Mouse (Mus musculus) large intestine, adult 2 months (tissue): ENCODE measurements around the gene Mettl9. TPM values are rescaled to one million over a fixed set of nuclear protein-coding genes. Genes with fewer than 3 reads are reported as not detected.

Source experiments
- DNase-seq: peaks from one replicate; pipeline ENCODE4 v3.0.0-alpha.2; 2012; ENCODE audit warnings: low read depth, low spot score
- WGBS: fragments of 180-500 bp; shearing (Covaris S2); methylation state at CpG from one replicate; pipeline ENCODE4 v1.1.7; 2018; 5-methylcytosine and 5-hydroxymethylcytosine counted together
- polyA plus RNA-seq: library from polyadenylated mRNA; depleted of rRNA; stranded (reverse); fragments of >200 nt; gene quantifications from 2 replicates; pipeline ENCODE4 v1.2.3, GENCODE M21; 2012

Gene Mettl9
- polyA plus RNA-seq, 1 experiment = 20.2 TPM

- DNase-seq = no peak
- 82% methylated on average over 3 of the region's 3 CpGs for WGBS
Measured at GRCm38 (mm10) chr7:121043004-121043403, 8.8 kb downstream of the Mettl9 start.

GRCm38 (mm10) chr7:121043510-121043909 lies 9.3 kb downstream of the Mettl9 start:
- DNase-seq = no peak

GRCm38 (mm10) chr7:121044251-121044650 lies 10.0 kb downstream of the Mettl9 start:
- WGBS = 63% methylated on average over 1 of the region's 1 CpGs
- no peak for DNase-seq

More at GRCm38 (mm10) chr7:121043510-121043909, 9.3 kb downstream of the Mettl9 start:
- WGBS = 48% methylated on average over 1 of the region's 1 CpGs

- 24% methylated on average over 6 of the region's 6 CpGs for WGBS
- no peak for DNase-seq
Measured at GRCm38 (mm10) chr7:121045671-121046453, 11.6 kb downstream of the Mettl9 start.

GRCm38 (mm10) chr7:121047624-121048023 lies 13.4 kb downstream of the Mettl9 start:
- 85% methylated on average over 2 of the region's 2 CpGs for WGBS
- DNase-seq = no peak

- DNase-seq = no peak
- 88% methylated on average over 4 of the region's 4 CpGs for WGBS
Measured at GRCm38 (mm10) chr7:121053071-121053470, 18.8 kb downstream of the Mettl9 start.

- 39% methylated on average over 6 of the region's 6 CpGs for WGBS
Measured at GRCm38 (mm10) chr7:121059477-121060218, 25.4 kb downstream of the Mettl9 start.

GRCm38 (mm10) chr7:121064309-121064708 lies 30.1 kb downstream of the Mettl9 start:
- 48% methylated on average over 4 of the region's 4 CpGs for WGBS
- no peak for DNase-seq

More at GRCm38 (mm10) chr7:121059477-121060218, 25.4 kb downstream of the Mettl9 start:
- no peak for DNase-seq

GRCm38 (mm10) chr7:121071276-121071675 lies 37.0 kb downstream of the Mettl9 start:
- WGBS = 87% methylated on average over 4 of the region's 4 CpGs

GRCm38 (mm10) chr7:121072506-121072905 lies 38.3 kb downstream of the Mettl9 start:
- no peak for DNase-seq
- WGBS = 65% methylated on average over 5 of the region's 5 CpGs

More at GRCm38 (mm10) chr7:121071276-121071675, 37.0 kb downstream of the Mettl9 start:
- DNase-seq = no peak

GRCm38 (mm10) chr7:121074281-121074680 lies 40.0 kb downstream of the Mettl9 start, which contains the start of gene Igsf6:
Gene Igsf6 (minus strand): TSS chr7:121074572.
- no peak for DNase-seq
- 63% methylated on average over 11 of the region's 11 CpGs for WGBS

GRCm38 (mm10) chr7:121074801-121075400 lies 40.7 kb downstream of the Mettl9 start:
- 64% methylated on average over 6 of the region's 6 CpGs for WGBS

GRCm38 (mm10) chr7:121075416-121075815 lies 41.2 kb downstream of the Mettl9 start:
- no peak for DNase-seq
- WGBS = 55% methylated on average over 5 of the region's 5 CpGs

More at GRCm38 (mm10) chr7:121074801-121075400, 40.7 kb downstream of the Mettl9 start:
- DNase-seq = no peak

- no peak for DNase-seq
- WGBS = 92% methylated on average over 6 of the region's 6 CpGs
Measured at GRCm38 (mm10) chr7:121077311-121077710, 43.1 kb downstream of the Mettl9 start.

GRCm38 (mm10) chr7:121077829-121078228 lies 43.6 kb downstream of the Mettl9 start:
- 10% methylated on average over 5 of the region's 5 CpGs for WGBS
- peak; percentile 27 for DNase-seq

GRCm38 (mm10) chr7:121081350-121081749 lies 47.1 kb downstream of the Mettl9 start, which contains the start of gene Otoa:
Gene Otoa (plus strand): TSS chr7:121081650.
- no peak for DNase-seq
- WGBS = 86% methylated on average over 4 of the region's 4 CpGs

- 80% methylated on average over 2 of the region's 2 CpGs for WGBS
Measured at GRCm38 (mm10) chr7:121081816-121082215, 47.6 kb downstream of the Mettl9 start.

GRCm38 (mm10) chr7:121082949-121083513 lies 48.8 kb downstream of the Mettl9 start:
- DNase-seq = no peak
- WGBS = 74% methylated on average over 9 of the region's 9 CpGs

More at GRCm38 (mm10) chr7:121081816-121082215, 47.6 kb downstream of the Mettl9 start:
- no peak for DNase-seq

- 42% methylated on average over 8 of the region's 8 CpGs for WGBS
- DNase-seq = no peak
Measured at GRCm38 (mm10) chr7:121084840-121085453, 50.7 kb downstream of the Mettl9 start.
